Mouse (Mus musculus) skeletal muscle tissue, adult 2 months (tissue): Measurements from ENCODE around the gene Vmn1r138.
"Not testable (repeated sequence)": the region's sequence is repeated elsewhere in the genome, so short reads cannot be mapped to it uniquely, and the experiment has no call there.

Experiments used
- DNase-seq: peaks from one replicate; pipeline ENCODE4 v3.0.0-alpha.2; 2012; ENCODE audit warnings: low read depth, low spot score

The Vmn1r138 gene

DNA sequence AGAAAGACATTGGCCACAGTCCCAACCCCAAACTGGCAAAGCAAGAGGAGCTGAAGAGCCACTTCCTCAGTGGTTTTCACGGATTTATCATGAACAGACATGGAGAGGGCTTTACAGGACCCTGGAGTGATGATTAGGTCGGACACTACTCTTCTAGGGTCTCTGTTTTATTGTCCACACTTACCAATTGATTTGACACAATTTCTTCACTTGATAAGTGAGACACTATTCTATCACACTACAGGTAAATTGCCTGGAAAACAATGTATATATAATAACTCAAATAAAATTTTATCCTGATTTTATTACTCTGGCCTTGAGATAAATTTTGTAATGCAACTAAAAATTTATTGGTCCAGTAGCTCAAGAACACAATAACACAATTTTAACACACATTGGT lies at the start of gene Vmn1r138:
TSS of gene Vmn1r138 (minus strand) at position 101 of the 400 bp plus-strand sequence.
- not testable (repeated sequence) for DNase-seq

DNA sequence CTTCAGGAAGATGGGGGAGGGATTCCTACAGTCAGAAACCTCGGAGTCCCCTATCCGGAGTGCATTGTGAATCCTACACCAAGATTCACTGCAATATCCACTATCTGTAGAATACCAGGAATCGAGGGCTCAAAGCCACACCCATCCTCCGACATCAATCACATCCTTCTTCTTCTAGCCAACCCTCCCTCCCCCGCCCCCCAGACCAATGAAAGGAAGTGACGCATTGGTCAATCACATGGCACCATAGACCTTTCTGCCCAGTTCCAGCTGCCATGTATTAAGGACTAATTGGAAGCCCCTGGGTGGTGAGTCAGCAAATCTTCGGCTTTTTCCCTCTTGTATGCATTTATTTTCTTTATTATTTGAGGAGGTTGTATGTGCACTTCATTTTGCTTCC lies 40.1 kb upstream of the Vmn1r138 start, which contains the start of gene Vmn1r139:
TSS of gene Vmn1r139 (plus strand) at position 301 of the 400 bp plus-strand sequence.
- not testable (repeated sequence) for DNase-seq

DNA sequence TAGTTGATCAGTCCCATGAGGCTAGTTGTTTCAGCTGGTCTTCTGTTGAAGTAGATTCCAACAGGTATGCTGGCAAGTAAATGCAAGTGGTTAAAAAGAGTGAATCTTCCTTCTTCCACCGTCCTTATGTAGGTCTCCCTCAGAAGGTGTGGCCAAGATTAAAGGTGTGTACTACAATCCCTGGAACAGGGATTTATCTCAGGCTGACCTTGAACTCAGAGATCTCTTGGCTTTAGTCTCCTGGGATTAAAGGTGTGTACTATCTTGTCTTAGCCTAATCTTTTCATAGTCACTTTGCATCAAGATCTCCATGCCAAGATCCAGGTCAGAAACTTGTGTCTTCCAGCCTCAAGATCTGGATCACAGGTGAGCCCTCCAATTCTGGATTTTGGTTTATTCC lies 27.5 kb upstream of the Vmn1r138 start, which contains the start of gene Gm6176:
TSS of gene Gm6176 (minus strand) at position 101 of the 400 bp plus-strand sequence.
- DNase-seq: not testable (repeated sequence)

DNA sequence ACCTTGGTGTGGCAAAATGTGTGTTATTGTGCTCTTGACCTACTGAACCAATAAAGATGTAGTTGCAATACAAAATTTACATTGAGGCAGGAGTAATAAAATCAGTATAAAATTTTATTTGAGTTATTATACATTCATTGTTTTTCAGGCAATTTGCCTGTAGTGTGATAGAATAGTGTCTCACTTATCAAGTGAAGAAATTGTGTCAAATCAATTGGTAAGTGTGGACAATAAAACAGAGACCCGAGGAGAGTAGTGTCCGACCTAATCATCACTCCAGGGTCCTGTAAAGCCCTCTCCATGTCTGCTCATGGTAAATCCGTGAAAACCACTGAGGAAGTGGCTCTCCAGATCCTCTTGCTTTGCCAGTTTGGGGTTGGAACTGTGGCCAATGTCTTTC lies 34.4 kb downstream of the Vmn1r138 start, which contains the start of gene Vmn1r137:
TSS of gene Vmn1r137 (plus strand) at position 301 of the 400 bp plus-strand sequence.
- not testable (repeated sequence) for DNase-seq
